Mouse (Mus musculus) cortical plate, adult 2 months (tissue): ENCODE results near the gene Ubr1.
"Not testable (repeated sequence)": the region's sequence is repeated elsewhere in the genome, so short reads cannot be mapped to it uniquely, and the experiment has no call there.

ENCODE experiments used
- CTCF ChIP-seq: fragments of 200-500 bp; IDR thresholded peaks from 2 replicates; pipeline ENCODE4 v1.5.1; 2011; ENCODE audit warnings: mild to moderate bottlenecking, control low read depth, low read length; ENCODE audit not compliant: insufficient read depth; ENCODE audit errors: extremely low read depth
- POLR2A ChIP-seq: fragments of 200-500 bp; IDR thresholded peaks from 2 replicates; pipeline ENCODE4 v1.6.1; 2011; ENCODE audit warnings: mild to moderate bottlenecking, low read length, control low read depth; ENCODE audit not compliant: insufficient read depth; ENCODE audit errors: extremely low read depth

DNA sequence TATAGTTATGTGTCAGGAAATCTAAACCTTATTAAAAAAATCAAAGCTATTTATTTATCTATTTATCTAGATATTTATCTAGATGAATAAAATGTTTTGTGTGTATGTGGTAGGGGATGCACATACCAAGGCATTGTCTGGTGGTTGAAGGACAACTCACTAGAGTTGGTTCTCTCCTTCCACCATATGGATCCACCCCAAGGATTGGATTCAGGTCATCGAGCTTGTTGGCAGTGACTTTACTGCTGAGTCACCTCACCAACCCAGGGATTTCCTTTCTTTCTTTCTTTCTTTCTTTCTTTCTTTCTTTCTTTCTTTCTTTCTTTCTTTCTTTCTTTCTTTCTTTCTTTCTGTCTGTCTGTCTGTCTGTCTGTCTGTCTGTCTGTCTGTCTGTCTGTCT lies 26.1 kb upstream of the Ubr1 start:
- not testable (repeated sequence) for TF ChIP-seq POLR2A, CTCF
